Mouse (Mus musculus) MEL (cell line): ENCODE measurements around the gene Hpcal1. TPM values are rescaled to one million over a fixed set of nuclear protein-coding genes. Genes with fewer than 3 reads are reported as not detected.

Experiments used
- DNase-seq: peaks from one replicate; pipeline ENCODE4 v3.0.0; 2011; ENCODE audit warnings: low read depth, low spot score
- H3K27ac ChIP-seq: 2 replicates; pipeline ENCODE4 v1.5.1; 2012; ENCODE audit warnings: low read depth, mild to moderate bottlenecking, control low read depth, low read length, moderate library complexity; ENCODE audit not compliant: control insufficient read depth
- H3K27me3 ChIP-seq, 2 experiments: fragments of 150-350 bp in 1 of 2; sonication (generic) in 1 of 2; 2 replicates each; pipeline ENCODE4 v1.6.1; 2012; ENCODE audit warnings: low read length in 2 of 2, mild to moderate bottlenecking in 2 of 2, improper control_type of control experiment in 1 of 2, moderate library complexity in 1 of 2; ENCODE audit not compliant: insufficient read depth in 2 of 2, control insufficient read depth in 1 of 2
- H3K36me3 ChIP-seq, 2 experiments: 2 replicates each; pipeline ENCODE4 v1.6.1; 2012 to 2014; ENCODE audit warnings: low read length in 2 of 2, improper control_type of control experiment in 1 of 2, inconsistent platforms in 1 of 2, mild to moderate bottlenecking in 1 of 2; ENCODE audit not compliant: insufficient read depth in 2 of 2, control insufficient read depth in 1 of 2
- H3K4me1 ChIP-seq, 2 experiments: fragments of 150-350 bp in 1 of 2; sonication (generic) in 1 of 2; 2 replicates each; pipeline ENCODE4 v1.6.1; 2012; ENCODE audit warnings: low read length in 2 of 2, improper control_type of control experiment in 1 of 2, mild to moderate bottlenecking in 1 of 2; ENCODE audit not compliant: insufficient read depth in 2 of 2, control insufficient read depth in 1 of 2
- H3K4me3 ChIP-seq, 2 experiments: fragments of 150-350 bp in 1 of 2; sonication (generic) in 1 of 2; 2 replicates each; pipeline ENCODE4 v1.5.1; 2012; ENCODE audit warnings: low read depth in 2 of 2, low read length in 2 of 2, mild to moderate bottlenecking in 2 of 2, moderate library complexity in 2 of 2, control low read depth in 1 of 2, improper control_type of control experiment in 1 of 2; ENCODE audit not compliant: control insufficient read depth in 1 of 2, insufficient read depth in 1 of 2
- H3K79me2 ChIP-seq: 2 replicates; pipeline ENCODE4 v1.6.1; 2012; ENCODE audit warnings: mild to moderate bottlenecking, low read length, moderate library complexity; ENCODE audit not compliant: control insufficient read depth, poor library complexity, insufficient read depth
- H3K9ac ChIP-seq: 2 replicates; pipeline ENCODE4 v1.6.1; 2012; ENCODE audit warnings: low read depth, mild to moderate bottlenecking, control low read depth, low read length, moderate library complexity; ENCODE audit not compliant: control insufficient read depth, poor library complexity, severe bottlenecking
- H3K9me3 ChIP-seq: fragments of 150-350 bp; sonication (generic); replicated peaks from 2 replicates; pipeline ENCODE4 v1.6.1; 2012; ENCODE audit warnings: mild to moderate bottlenecking, low read length, improper control_type of control experiment, moderate library complexity; ENCODE audit not compliant: insufficient read depth
- CHD1 ChIP-seq: IDR thresholded peaks from 2 replicates; pipeline ENCODE4 v1.6.1; 2012; ENCODE audit warnings: low read depth, mild to moderate bottlenecking, inconsistent platforms, low read length, improper control_type of control experiment
- CTCF ChIP-seq, 3 experiments: IDR thresholded peaks in 2 of 3; conservative IDR thresholded peaks in 1 of 3; 2 replicates each; pipeline ENCODE4 v1.5.1; 2011 to 2012; ENCODE audit warnings: low read length in 3 of 3, low read depth in 2 of 3, mild to moderate bottlenecking in 2 of 3, improper control_type of control experiment in 1 of 3, inconsistent platforms in 1 of 3, mixed read lengths in 1 of 3, moderate library complexity in 1 of 3; ENCODE audit not compliant: control insufficient read depth in 1 of 3, insufficient read depth in 1 of 3, poor library complexity in 1 of 3, severe bottlenecking in 1 of 3
- ELF1 ChIP-seq: IDR thresholded peaks from 2 replicates; pipeline ENCODE4 v1.6.1; 2014; ENCODE audit warnings: low read depth, mild to moderate bottlenecking, inconsistent platforms, low read length, improper control_type of control experiment, moderate library complexity
- EP300 ChIP-seq, 2 experiments: IDR thresholded peaks; 2 replicates each; pipeline ENCODE4 v1.6.1; 2011; ENCODE audit warnings: improper control_type of control experiment in 2 of 2, low read length in 2 of 2, low read depth in 1 of 2, mild to moderate bottlenecking in 1 of 2
- GABPA ChIP-seq: IDR thresholded peaks from 2 replicates; pipeline ENCODE4 v1.6.1; 2012; ENCODE audit warnings: low read depth, mild to moderate bottlenecking, inconsistent platforms, low read length, improper control_type of control experiment, moderate library complexity
- HCFC1 ChIP-seq: IDR thresholded peaks from 2 replicates; pipeline ENCODE4 v1.6.1; 2012; ENCODE audit warnings: low read depth, mild to moderate bottlenecking, inconsistent platforms, low read length, improper control_type of control experiment, moderate library complexity
- MAFK ChIP-seq: IDR thresholded peaks from 2 replicates; pipeline ENCODE4 v1.6.1; 2011; ENCODE audit warnings: low read depth, mild to moderate bottlenecking, low read length, improper control_type of control experiment, borderline replicate concordance
- MXI1 ChIP-seq: IDR thresholded peaks from 2 replicates; pipeline ENCODE4 v1.6.1; 2011; ENCODE audit warnings: mild to moderate bottlenecking, low read depth, low read length, improper control_type of control experiment
- MYB ChIP-seq: IDR thresholded peaks from 2 replicates; pipeline ENCODE4 v1.6.1; 2011; ENCODE audit warnings: mild to moderate bottlenecking, low read depth, low read length, improper control_type of control experiment
- NRF1 ChIP-seq: IDR thresholded peaks from 2 replicates; pipeline ENCODE4 v1.6.1; 2014; ENCODE audit warnings: low read depth, mild to moderate bottlenecking, inconsistent platforms, low read length, improper control_type of control experiment, moderate library complexity; ENCODE audit not compliant: poor library complexity, insufficient read depth, severe bottlenecking
- POLR2A ChIP-seq, 2 experiments: IDR thresholded peaks; 2 replicates each; pipeline ENCODE4 v1.6.1; 2011 to 2012; ENCODE audit warnings: low read length in 2 of 2, mild to moderate bottlenecking in 2 of 2, control low read depth in 1 of 2, improper control_type of control experiment in 1 of 2, low read depth in 1 of 2, moderate library complexity in 1 of 2; ENCODE audit not compliant: control insufficient read depth in 1 of 2, insufficient read depth in 1 of 2, poor library complexity in 1 of 2
- RAD21 ChIP-seq: IDR thresholded peaks from 2 replicates; pipeline ENCODE4 v1.6.1; 2011; ENCODE audit warnings: mild to moderate bottlenecking, low read depth, low read length, improper control_type of control experiment
- RCOR1 ChIP-seq: IDR thresholded peaks from 2 replicates; pipeline ENCODE4 v1.6.1; 2012; ENCODE audit warnings: low read depth, mild to moderate bottlenecking, inconsistent platforms, low read length, improper control_type of control experiment
- SIN3A ChIP-seq: IDR thresholded peaks from 2 replicates; pipeline ENCODE4 v1.6.1; 2012; ENCODE audit warnings: low read length, improper control_type of control experiment, inconsistent platforms
- SMC3 ChIP-seq: IDR thresholded peaks from 2 replicates; pipeline ENCODE4 v1.6.1; 2011; ENCODE audit warnings: low read depth, low read length, improper control_type of control experiment
- TAL1 ChIP-seq: IDR thresholded peaks from 2 replicates; pipeline ENCODE4 v1.6.1; 2012; ENCODE audit warnings: mild to moderate bottlenecking, inconsistent platforms, low read length, moderate library complexity, mixed read lengths
- UBTF ChIP-seq: IDR thresholded peaks from 2 replicates; pipeline ENCODE4 v1.6.1; 2012; ENCODE audit warnings: low read depth, mild to moderate bottlenecking, inconsistent platforms, low read length, improper control_type of control experiment, moderate library complexity, borderline replicate concordance; ENCODE audit not compliant: insufficient read depth
- USF1 ChIP-seq: IDR thresholded peaks from 2 replicates; pipeline ENCODE4 v1.6.1; 2014; ENCODE audit warnings: low read depth, mild to moderate bottlenecking, inconsistent platforms, low read length, improper control_type of control experiment, moderate library complexity
- USF2 ChIP-seq, 2 experiments: IDR thresholded peaks; 2 replicates each; pipeline ENCODE4 v1.6.1; 2011 to 2012; ENCODE audit warnings: improper control_type of control experiment in 2 of 2, low read length in 2 of 2, borderline replicate concordance in 1 of 2, inconsistent platforms in 1 of 2, low read depth in 1 of 2, mild to moderate bottlenecking in 1 of 2; ENCODE audit not compliant: insufficient read depth in 1 of 2
- ZC3H11A ChIP-seq: IDR thresholded peaks from 2 replicates; pipeline ENCODE4 v1.6.1; 2012; ENCODE audit warnings: low read depth, mild to moderate bottlenecking, inconsistent platforms, low read length, improper control_type of control experiment
- ZKSCAN1 ChIP-seq: IDR thresholded peaks from 2 replicates; pipeline ENCODE4 v1.6.1; 2012; ENCODE audit warnings: low read depth, mild to moderate bottlenecking, inconsistent platforms, low read length, improper control_type of control experiment, moderate library complexity
- ZMIZ1 ChIP-seq: IDR thresholded peaks from 2 replicates; pipeline ENCODE4 v1.6.1; 2012; ENCODE audit warnings: low read depth, mild to moderate bottlenecking, inconsistent platforms, low read length, improper control_type of control experiment, moderate library complexity
- polyA plus RNA-seq, 2 experiments: library from polyadenylated mRNA; stranded (reverse) in 1 of 2; unstranded in 1 of 2; fragments of >175 nt in 1 of 2; fragments of >200 nt in 1 of 2; gene quantifications; 2 replicates each; pipeline versions ENCODE4 v1.2.1 to v1.2.4; 2012; ENCODE audit warnings: low replicate concordance in 2 of 2, low read depth in 1 of 2; ENCODE audit not compliant: insufficient read length in 2 of 2, insufficient read depth in 1 of 2, missing spikeins in 1 of 2
- total RNA-seq: library from RNA; depleted of rRNA; stranded (reverse); fragments of 300-350 nt; gene quantifications from 2 replicates; pipeline ENCODE4 v1.2.3, GENCODE M21; 2012

Gene Hpcal1
- total and polyA plus RNA-seq, 3 experiments: 9.1 to 23.0 TPM; not detected in 1

DNA sequence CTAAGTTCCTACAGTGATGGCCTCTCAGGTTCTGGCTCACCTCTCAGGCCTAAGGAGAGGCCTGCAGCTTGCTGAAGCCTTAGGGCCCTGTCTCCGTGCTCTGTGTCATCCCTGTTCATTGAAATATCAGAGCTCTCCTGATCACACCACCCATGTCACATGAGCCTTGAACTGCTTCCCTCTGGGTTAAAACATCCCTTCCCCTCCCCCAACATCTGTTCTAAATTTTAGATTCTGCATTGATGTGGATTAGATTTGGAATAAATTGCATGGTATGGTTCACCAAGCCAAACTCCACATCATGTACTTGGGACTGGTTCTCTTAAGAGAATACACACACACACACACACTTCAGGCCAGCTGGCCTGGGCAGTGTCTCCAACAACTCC, 32.5 kb downstream of the Hpcal1 start:
- Histone ChIP-seq H3K9ac (no peak overlapping the region), H3K79me2 (no peaks in the 10 kb centered on the region), H3K36me3 (peaks cover 0 to 35% of the 10 kb centered on the region in 2 experiments; a peak in 2 of 4 replicates), H3K27me3 (no peaks in the 10 kb centered on the region), H3K4me3 (no peak overlapping the region), H3K4me1 (peaks cover 20 to 44% of the 10 kb centered on the region in 2 experiments), H3K27ac (no peak overlapping the region), H3K9me3 (no peaks in the 10 kb centered on the region)
- TF ChIP-seq TAL1 (no peak), ZMIZ1 (no peak), MYB (no peak), ELF1 (no peak), ZC3H11A (no peak), SMC3 (no peak), RCOR1 (no peak), MAFK (no peak), MXI1 (no peak), USF1 (no peak), POLR2A (IDR thresholded peaks at IDR 0.05; ENCODE audit: control insufficient read depth in 1 of 2, insufficient read depth in 1 of 2, low read depth in 1 of 2, low read length in 2 of 2, poor library complexity in 1 of 2) (no peak), HCFC1 (no peak)
- no peak for DNase-seq

DNA sequence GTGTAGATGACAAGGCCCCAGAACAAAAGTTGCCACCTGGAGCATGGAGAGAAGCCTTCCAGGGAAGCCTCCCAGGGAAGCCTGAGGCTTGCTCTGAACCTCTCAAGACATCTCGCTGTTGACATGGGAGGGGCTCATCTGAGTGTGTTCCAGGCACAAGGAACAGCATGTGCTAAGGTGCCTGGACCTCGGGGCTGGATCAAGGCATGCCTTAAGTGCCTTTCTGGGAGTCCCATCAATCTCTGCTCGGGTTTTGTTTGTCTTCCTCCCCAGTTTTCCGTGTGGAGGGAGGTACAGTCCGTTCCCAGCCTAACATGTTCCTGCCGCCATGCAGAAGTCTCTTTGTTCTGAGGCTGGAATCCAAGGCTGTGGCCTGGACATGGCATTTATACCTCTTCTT, 33.3 kb downstream of the Hpcal1 start:
- Histone ChIP-seq H3K27me3 (no peaks in the 10 kb centered on the region), H3K9me3 (no peaks in the 10 kb centered on the region), H3K4me1 (peaks cover 20 to 45% of the 10 kb centered on the region in 2 experiments)
- TF ChIP-seq GABPA (no peak), RAD21 (no peak), SIN3A (no peak), SMC3 (no peak), UBTF (no peak), MYB (no peak), CHD1 (no peak), EP300 (IDR thresholded peaks at IDR 0.05; ENCODE audit: low read depth in 1 of 2, low read length in 2 of 2) (no peak), MAFK (no peak), USF1 (no peak), ZKSCAN1 (no peak), CTCF (IDR thresholded peaks at IDR 0.05 in 2 of 3, conservative IDR thresholded peaks at IDR 0.05 in 1 of 3; ENCODE audit: control insufficient read depth in 1 of 3, insufficient read depth in 1 of 3, low read depth in 2 of 3, low read length in 3 of 3, poor library complexity in 1 of 3, severe bottlenecking in 1 of 3) (no peak), NRF1 (no peak), USF2 (IDR thresholded peaks at IDR 0.05; ENCODE audit: borderline replicate concordance in 1 of 2, insufficient read depth in 1 of 2, low read depth in 1 of 2, low read length in 2 of 2) (no peak), TAL1 (no peak)
- TF ChIP-seq, all 39 proteins: peak for 0
- H3K36me3 ChIP-seq: peaks cover 0 to 36% of the 10 kb centered on the region in 2 experiments; a peak in 2 of 4 replicates
- H3K4me3 ChIP-seq: no peak overlapping the region
- no peak overlapping the region for H3K9ac ChIP-seq
- peak overlapping the region; percentile 87 for H3K27ac ChIP-seq
- DNase-seq: no peak
- no peaks in the 10 kb centered on the region for H3K79me2 ChIP-seq
